ENCODE assay signal across 8 mouse cellular contexts in genomic region chr5:151218689-151219115, GRCm38 (mm10). TPM values are rescaled to one million over a fixed set of nuclear protein-coding genes. Genes with fewer than 3 reads are reported as not detected.
DNase-seq lines count a peak whose midpoint lies in the region; ATAC-seq and TF ChIP-seq lines count a peak whose summit lies in the region.

No protein-coding gene starts in this region.

- TF ChIP-seq POLR2A in cerebellum, adult 2 months (IDR thresholded peaks at IDR 0.05; ENCODE audit: borderline replicate concordance, insufficient read depth, low read length) = no peak
- TF ChIP-seq POLR2A in brain, embryonic 14.5 days (IDR thresholded peaks at IDR 0.05; ENCODE audit: borderline replicate concordance, extremely low read depth, insufficient read depth, insufficient read length, poor library complexity, severe bottlenecking) = no peak

- H3K27me3 ChIP-seq in cerebellum, adult 2 months (ENCODE audit: control insufficient read depth, insufficient read depth, low read length) = no peaks in the 10 kb centered on the region
- no peaks in the 10 kb centered on the region for H3K27me3 ChIP-seq in hindbrain, embryonic 13.5 days
- no peaks in the 10 kb centered on the region for H3K27me3 ChIP-seq in midbrain, embryonic 11.5 days (ENCODE audit: control insufficient read depth, insufficient read depth, low read length)

- no peak overlapping the region for H3K9ac ChIP-seq in hindbrain, embryonic 13.5 days
- no peak overlapping the region for H3K9ac ChIP-seq in midbrain, embryonic 11.5 days (ENCODE audit: low read length)

- DNase-seq in cerebellum, adult 2 months = no peak
- no peak for DNase-seq in cerebellum, adult 8-10 months
- DNase-seq in brain, embryonic 14.5 days (ENCODE audit: low read depth) = peak; percentile 77
- no peak for DNase-seq in midbrain, embryonic 11.5 days (ENCODE audit: low spot score, missing footprints)
- no peak for DNase-seq in right cerebral cortex, postnatal 36 days (ENCODE audit: low spot score in 2 of 2)
- DNase-seq in cerebellum, postnatal 36 days = no peak

- no peak overlapping the region for H3K4me3 ChIP-seq in cerebellum, adult 2 months (replicated peaks; ENCODE audit: insufficient read depth, low read depth, low read length)
- H3K4me3 ChIP-seq in hindbrain, embryonic 13.5 days = no peak overlapping the region
- H3K4me3 ChIP-seq in midbrain, embryonic 11.5 days (ENCODE audit: low read depth, low read length) = no peak overlapping the region

- 0 out of 2 replicates have a peak overlapping the region, but pooled peaks have one; percentile 21 for H3K27ac ChIP-seq in cerebellum, adult 2 months (ENCODE audit: insufficient read depth, low read length)
- H3K27ac ChIP-seq in hindbrain, embryonic 13.5 days = no peak overlapping the region
- no peak overlapping the region for H3K27ac ChIP-seq in midbrain, embryonic 11.5 days (ENCODE audit: low read depth, low read length)

- 24% methylated on average over 6 of the region's 6 CpGs for WGBS in cerebellum, adult 2 months
- WGBS in hindbrain, embryonic 13.5 days = 12% methylated on average over 6 of the region's 6 CpGs
- WGBS in midbrain, embryonic 11.5 days = 16% methylated on average over 6 of the region's 6 CpGs

- TF ChIP-seq CTCF in cerebellum, adult 2 months (IDR thresholded peaks at IDR 0.05; ENCODE audit: borderline replicate concordance, insufficient read depth, low read depth, low read length) = no peak
- no peak for TF ChIP-seq CTCF in brain, embryonic 14.5 days (IDR thresholded peaks at IDR 0.05; ENCODE audit: borderline replicate concordance, extremely low read depth, insufficient read depth, insufficient read length)

- peak; percentile 72; the same call in 1 of the 2 replicates for ATAC-seq in hindbrain, embryonic 13.5 days (ENCODE audit: low FRiP score)
- ATAC-seq in midbrain, embryonic 11.5 days (ENCODE audit: low FRiP score) = peak; percentile 88
- no peak for ATAC-seq in monocyte, adult 5-6 weeks (replicated peaks; ENCODE audit: insufficient number of reproducible peaks, low FRiP score, low TSS enrichment, poor library complexity, severe bottlenecking)

- H3K36me3 ChIP-seq in hindbrain, embryonic 13.5 days = no peaks in the 10 kb centered on the region
- H3K36me3 ChIP-seq in midbrain, embryonic 11.5 days (ENCODE audit: control insufficient read depth, insufficient read depth, low read length) = no peaks in the 10 kb centered on the region

- H3K4me2 ChIP-seq in hindbrain, embryonic 13.5 days = no peak overlapping the region
- no peak overlapping the region for H3K4me2 ChIP-seq in midbrain, embryonic 11.5 days

- H3K9me3 ChIP-seq in hindbrain, embryonic 13.5 days = no peaks in the 10 kb centered on the region
- H3K9me3 ChIP-seq in midbrain, embryonic 11.5 days (ENCODE audit: control insufficient read depth, low read length) = no peaks in the 10 kb centered on the region

- H3K4me1 ChIP-seq in cerebellum, adult 2 months (ENCODE audit: control insufficient read depth, insufficient read depth, low read length) = no peaks in the 10 kb centered on the region
- H3K4me1 ChIP-seq in hindbrain, embryonic 13.5 days (replicated peaks) = peaks cover 2% of the 10 kb centered on the region; the same call in 1 of the 2 replicates
- no peaks in the 10 kb centered on the region; the same call in 1 of the 2 replicates for H3K4me1 ChIP-seq in midbrain, embryonic 11.5 days (ENCODE audit: control insufficient read depth, insufficient read depth, low read length)

RNA-seq across cellular contexts. Expression of gene Stard13, which starts 14.9 kb away (rescaled TPM):
- polyA plus RNA-seq in cerebellum, adult 2 months (2012; rRNA removed) = 9.8 and 10.6 TPM in 2 replicates
- 3.1 and 6.6 TPM in 2 replicates for polyA plus RNA-seq in brain, embryonic 14.5 days (2012; rRNA removed)
- 7.1 and 7.9 TPM in 2 replicates for polyA plus RNA-seq in hindbrain, embryonic 13.5 days (2015; fragmentation: Nextera tagmentation; extraction: Ambion mirVana)
- polyA plus RNA-seq in midbrain, embryonic 11.5 days (2014; fragmentation: Nextera tagmentation; extraction: Ambion mirVana) = 2.8 and 2.9 TPM in 2 replicates
- total RNA-seq in monocyte, adult 5-6 weeks (2017) = not detected in 3 replicates
